Mouse (Mus musculus): ENCODE results near the gene Il1rl1.

GRCm38 (mm10) chr1:40465477-40466430, 36.4 kb downstream of the Il1rl1 start, which contains the start of gene Il18r1:
- TF ChIP-seq CTCF (IDR thresholded peaks at IDR 0.05; ENCODE audit: extremely low read depth, insufficient read depth, insufficient read length, insufficient replicate concordance) (peak; percentile 45; the same call in 1 of the 2 replicates), POLR2A (IDR thresholded peaks at IDR 0.05; ENCODE audit: low read depth, low read length) (no peak)

Data from spleen, adult 2 months (tissue).